Mouse (Mus musculus): ENCODE results near the gene Krt7. TPM values are rescaled to one million over a fixed set of nuclear protein-coding genes. Genes with fewer than 3 reads are reported as not detected.

Gene Krt7
- polyA plus RNA-seq (2012; rRNA removed) = 0.33 and 0.36 TPM in 2 replicates

DNA sequence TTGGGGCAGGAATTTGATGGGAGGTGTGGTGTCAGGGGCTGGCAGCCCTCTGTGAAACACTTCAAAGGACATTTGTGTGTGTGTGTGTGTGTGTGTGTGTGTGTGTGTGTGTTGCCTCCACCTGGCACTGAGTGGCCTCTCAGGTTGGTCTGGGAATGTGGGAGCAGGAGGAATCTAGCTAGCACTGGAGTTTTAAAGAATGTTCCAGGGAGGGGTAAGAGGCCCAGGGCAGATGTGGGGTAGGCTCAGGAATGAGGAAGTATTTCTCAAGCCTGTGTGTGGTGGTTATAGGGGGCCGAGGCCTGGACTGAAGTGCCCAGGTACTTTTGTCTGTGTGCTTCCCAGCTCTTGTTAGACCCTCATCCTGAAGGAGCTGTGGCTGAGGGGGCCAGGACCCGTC lies at the start of gene Krt7:
TSS of gene Krt7 (plus strand) at position 269 of the 400 bp plus-strand sequence.
- Histone ChIP-seq H3K27ac (ENCODE audit: insufficient read depth, low read length) (no peak within 1 kb of the TSS), H3K4me1 (ENCODE audit: control insufficient read depth, insufficient read depth, low read length) (peaks cover 17% of the 10 kb centered on the region), H3K4me3 (replicated peaks; ENCODE audit: insufficient read depth, low read depth, low read length) (no peak within 1 kb of the TSS), H3K27me3 (ENCODE audit: control insufficient read depth, insufficient read depth, low read length) (no peaks in the 10 kb centered on the region)
- no peak for DNase-seq
- TF ChIP-seq POLR2A (IDR thresholded peaks at IDR 0.05; ENCODE audit: borderline replicate concordance, insufficient read depth, low read length) = no peak
- TF ChIP-seq CTCF (IDR thresholded peaks at IDR 0.05; ENCODE audit: borderline replicate concordance, insufficient read depth, low read depth, low read length) = no peak
- WGBS = 85% methylated on average over 2 of the region's 2 CpGs

DNA sequence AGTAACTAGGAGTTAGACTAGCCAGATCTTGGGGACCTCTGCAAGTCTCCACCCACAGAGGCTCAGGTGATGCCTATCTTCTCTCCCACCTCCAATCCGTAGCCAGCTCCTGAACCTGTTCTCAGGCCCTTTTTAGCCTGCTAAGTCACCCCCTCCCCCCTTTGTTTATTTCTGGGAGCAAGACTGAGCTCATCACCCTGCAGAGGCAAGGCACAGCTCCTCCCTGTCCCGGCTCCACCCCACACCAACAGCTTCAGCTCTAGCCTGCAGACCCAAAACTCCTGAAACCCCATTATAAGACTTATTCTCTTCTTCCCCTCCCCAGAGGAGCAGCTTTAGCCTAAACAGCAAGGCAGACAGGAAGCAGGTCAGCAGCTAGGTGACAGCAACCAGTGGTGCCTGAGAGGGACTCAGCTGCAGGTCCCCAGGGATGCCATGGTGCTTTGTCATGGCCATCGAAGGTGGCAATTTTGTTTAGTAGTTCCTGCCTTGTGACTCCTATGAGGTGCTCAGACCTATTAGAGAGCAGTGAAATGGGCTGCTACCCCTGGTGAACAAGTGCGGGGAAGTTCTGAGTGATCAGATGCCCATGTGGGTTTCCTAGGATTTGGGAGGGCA lies 48.3 kb upstream of the Krt7 start:
- 84% methylated on average over 4 of the region's 4 CpGs for WGBS
- no peaks in the 10 kb centered on the region for H3K27me3 ChIP-seq (ENCODE audit: control insufficient read depth, insufficient read depth, low read length)
- no peak overlapping the region for H3K4me3 ChIP-seq (replicated peaks; ENCODE audit: insufficient read depth, low read depth, low read length)
- H3K27ac ChIP-seq (ENCODE audit: insufficient read depth, low read length) = no peak overlapping the region
- DNase-seq = no peak
- TF ChIP-seq POLR2A (IDR thresholded peaks at IDR 0.05; ENCODE audit: borderline replicate concordance, insufficient read depth, low read length) = no peak
- H3K4me1 ChIP-seq (ENCODE audit: control insufficient read depth, insufficient read depth, low read length) = peaks cover 9% of the 10 kb centered on the region; the same call in 1 of the 2 replicates

DNA sequence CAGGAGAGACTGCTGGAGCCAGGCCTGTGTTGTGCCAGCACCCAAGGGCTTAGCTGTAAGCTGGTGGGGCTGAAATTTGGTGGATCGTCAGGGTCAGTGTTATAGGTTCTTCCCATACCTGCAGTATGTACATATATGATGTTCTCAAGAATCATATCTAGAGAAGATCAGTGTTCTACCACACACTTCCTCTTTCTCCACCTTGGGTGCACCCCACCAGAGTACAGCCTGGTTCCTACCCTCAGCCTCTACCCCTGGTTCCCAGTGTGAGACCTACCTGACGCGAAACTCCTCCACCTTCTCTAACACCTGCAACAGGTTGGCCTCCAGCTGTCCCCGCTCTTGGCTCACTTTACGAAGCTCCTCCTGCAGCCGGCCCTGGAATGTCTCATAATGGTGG lies 46.9 kb upstream of the Krt7 start:
- no peak for DNase-seq
- Histone ChIP-seq H3K4me3 (replicated peaks; ENCODE audit: insufficient read depth, low read depth, low read length) (no peak overlapping the region), H3K27me3 (ENCODE audit: control insufficient read depth, insufficient read depth, low read length) (no peaks in the 10 kb centered on the region), H3K27ac (ENCODE audit: insufficient read depth, low read length) (no peak overlapping the region), H3K4me1 (ENCODE audit: control insufficient read depth, insufficient read depth, low read length) (peaks cover 9% of the 10 kb centered on the region; the same call in 1 of the 2 replicates)
- WGBS = 91% methylated on average over 6 of the region's 6 CpGs
- TF ChIP-seq POLR2A (IDR thresholded peaks at IDR 0.05; ENCODE audit: borderline replicate concordance, insufficient read depth, low read length) = no peak
- TF ChIP-seq CTCF (IDR thresholded peaks at IDR 0.05; ENCODE audit: borderline replicate concordance, insufficient read depth, low read depth, low read length) = no peak

DNA sequence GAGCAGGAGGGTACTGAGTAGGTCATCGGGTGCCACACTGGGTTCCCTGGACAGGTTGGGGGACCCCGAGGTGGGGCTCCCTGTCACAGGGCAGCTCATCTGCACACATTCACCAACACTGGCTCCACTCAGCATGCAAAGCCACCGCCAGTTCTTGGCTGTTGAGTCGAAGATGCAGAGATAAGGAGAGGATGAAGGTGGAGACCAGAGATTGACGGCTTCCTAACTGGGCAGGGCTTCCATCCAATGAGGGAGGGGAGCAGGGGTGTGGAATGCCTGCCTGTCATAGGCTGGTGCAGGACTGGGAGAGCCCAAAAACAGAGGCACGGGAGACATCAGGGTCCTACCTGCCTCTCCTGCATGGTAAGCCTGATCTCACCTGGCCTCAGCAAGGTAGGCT lies 46.4 kb upstream of the Krt7 start:
- no peak for TF ChIP-seq POLR2A (IDR thresholded peaks at IDR 0.05; ENCODE audit: borderline replicate concordance, insufficient read depth, low read length)
- no peak for TF ChIP-seq CTCF (IDR thresholded peaks at IDR 0.05; ENCODE audit: borderline replicate concordance, insufficient read depth, low read depth, low read length)
- Histone ChIP-seq H3K4me1 (ENCODE audit: control insufficient read depth, insufficient read depth, low read length) (peaks cover 9% of the 10 kb centered on the region; the same call in 1 of the 2 replicates), H3K27me3 (ENCODE audit: control insufficient read depth, insufficient read depth, low read length) (no peaks in the 10 kb centered on the region), H3K4me3 (replicated peaks; ENCODE audit: insufficient read depth, low read depth, low read length) (no peak overlapping the region), H3K27ac (ENCODE audit: insufficient read depth, low read length) (no peak overlapping the region)
- 86% methylated on average over 6 of the region's 6 CpGs for WGBS
- no peak for DNase-seq

DNA sequence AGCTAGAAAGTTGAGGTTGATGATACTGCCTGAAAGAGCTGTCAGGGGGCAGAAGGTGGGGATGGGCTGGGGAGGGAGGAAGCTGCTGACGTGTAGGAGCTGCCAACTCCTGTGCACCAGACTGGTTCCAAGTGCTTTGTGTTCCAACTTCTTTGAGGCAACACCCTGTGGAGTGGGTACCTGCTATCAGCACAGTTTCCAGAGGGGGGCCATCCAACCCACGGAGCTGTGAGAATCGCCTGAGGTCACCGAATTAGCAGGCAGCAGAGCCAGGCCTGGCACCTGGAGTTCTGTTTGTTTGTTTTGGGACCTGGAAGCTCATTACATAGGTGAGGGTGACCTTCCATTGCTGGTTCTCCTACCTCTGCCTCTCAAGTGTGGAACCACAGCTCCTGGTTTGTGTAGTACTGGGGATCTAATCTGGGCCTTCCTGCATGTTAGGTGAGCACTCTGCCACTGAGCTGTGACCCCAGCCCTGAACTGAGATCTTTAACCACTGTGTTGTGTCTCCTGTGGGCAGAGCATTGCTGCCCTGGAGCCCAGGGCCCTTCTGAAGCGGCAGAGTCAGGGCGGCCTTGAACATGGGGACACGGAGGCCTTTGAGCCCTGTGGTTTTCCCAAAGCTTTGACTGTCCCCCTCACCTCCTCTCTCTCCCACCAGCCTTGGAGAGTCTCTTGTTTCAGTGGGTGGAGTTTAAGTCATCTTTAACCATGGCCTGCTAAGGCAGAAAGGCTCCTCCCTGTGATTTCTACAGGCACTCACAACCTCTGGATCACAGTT lies 45.8 kb upstream of the Krt7 start:
- TF ChIP-seq POLR2A (IDR thresholded peaks at IDR 0.05; ENCODE audit: borderline replicate concordance, insufficient read depth, low read length) = no peak
- no peak for DNase-seq
- Histone ChIP-seq H3K27ac (ENCODE audit: insufficient read depth, low read length) (no peak overlapping the region), H3K27me3 (ENCODE audit: control insufficient read depth, insufficient read depth, low read length) (no peaks in the 10 kb centered on the region), H3K4me3 (replicated peaks; ENCODE audit: insufficient read depth, low read depth, low read length) (no peak overlapping the region), H3K4me1 (ENCODE audit: control insufficient read depth, insufficient read depth, low read length) (peaks cover 9% of the 10 kb centered on the region; the same call in 1 of the 2 replicates)
- 57% methylated on average over 7 of the region's 7 CpGs for WGBS

DNA sequence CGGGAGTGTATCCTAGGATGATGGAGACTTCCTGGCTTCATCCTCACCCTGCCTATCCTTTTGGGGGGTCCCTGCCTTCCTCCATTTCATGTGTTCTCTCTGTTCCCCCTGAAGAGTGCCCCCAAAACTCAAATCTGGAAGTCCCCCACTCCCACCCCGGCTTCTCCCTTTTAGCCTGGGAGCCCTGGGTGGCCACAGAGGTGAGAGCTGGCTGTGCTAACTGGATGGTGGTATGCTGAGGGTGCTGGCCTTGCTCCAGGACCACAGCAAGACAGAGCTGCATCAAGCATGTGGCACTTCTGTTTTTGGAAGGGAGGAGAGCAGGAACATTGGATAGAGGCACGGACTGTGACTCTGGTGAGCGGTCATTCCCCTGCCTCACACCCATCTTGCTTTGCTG lies 45.1 kb upstream of the Krt7 start:
- DNase-seq = no peak
- no peak overlapping the region for H3K4me3 ChIP-seq (replicated peaks; ENCODE audit: insufficient read depth, low read depth, low read length)
- H3K4me1 ChIP-seq (ENCODE audit: control insufficient read depth, insufficient read depth, low read length) = peaks cover 9% of the 10 kb centered on the region; the same call in 1 of the 2 replicates
- TF ChIP-seq POLR2A (IDR thresholded peaks at IDR 0.05; ENCODE audit: borderline replicate concordance, insufficient read depth, low read length) (no peak), CTCF (IDR thresholded peaks at IDR 0.05; ENCODE audit: borderline replicate concordance, insufficient read depth, low read depth, low read length) (no peak)
- H3K27ac ChIP-seq (ENCODE audit: insufficient read depth, low read length) = no peak overlapping the region
- WGBS = 80% methylated on average over 4 of the region's 4 CpGs
- no peaks in the 10 kb centered on the region for H3K27me3 ChIP-seq (ENCODE audit: control insufficient read depth, insufficient read depth, low read length)

DNA sequence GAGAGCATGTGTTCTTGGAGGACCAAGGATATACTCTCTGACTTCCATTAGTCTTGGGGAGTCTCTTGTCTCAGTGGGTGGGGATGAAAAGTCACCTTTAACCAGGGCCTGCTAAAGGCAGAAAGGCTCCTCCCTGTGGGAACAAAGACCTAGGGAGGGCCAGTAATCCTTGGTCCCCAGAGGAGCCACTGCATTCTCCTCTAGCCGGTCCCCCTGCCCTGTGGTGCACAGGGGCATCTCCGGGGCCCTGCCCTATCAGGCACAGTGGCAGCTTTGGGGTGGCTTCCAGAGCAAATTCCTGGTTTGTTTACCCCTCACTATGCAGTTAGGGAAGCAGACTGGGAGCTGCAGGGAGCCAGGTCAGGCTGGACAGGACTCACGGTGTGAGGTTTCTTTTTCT lies 44.4 kb upstream of the Krt7 start:
- TF ChIP-seq POLR2A (IDR thresholded peaks at IDR 0.05; ENCODE audit: borderline replicate concordance, insufficient read depth, low read length) (no peak), CTCF (IDR thresholded peaks at IDR 0.05; ENCODE audit: borderline replicate concordance, insufficient read depth, low read depth, low read length) (no peak)
- no peak for DNase-seq
- Histone ChIP-seq H3K4me1 (ENCODE audit: control insufficient read depth, insufficient read depth, low read length) (peaks cover 9% of the 10 kb centered on the region; the same call in 1 of the 2 replicates), H3K27ac (ENCODE audit: insufficient read depth, low read length) (no peak overlapping the region), H3K4me3 (replicated peaks; ENCODE audit: insufficient read depth, low read depth, low read length) (no peak overlapping the region), H3K27me3 (ENCODE audit: control insufficient read depth, insufficient read depth, low read length) (no peaks in the 10 kb centered on the region)
- 57% methylated on average over 3 of the region's 3 CpGs for WGBS

DNA sequence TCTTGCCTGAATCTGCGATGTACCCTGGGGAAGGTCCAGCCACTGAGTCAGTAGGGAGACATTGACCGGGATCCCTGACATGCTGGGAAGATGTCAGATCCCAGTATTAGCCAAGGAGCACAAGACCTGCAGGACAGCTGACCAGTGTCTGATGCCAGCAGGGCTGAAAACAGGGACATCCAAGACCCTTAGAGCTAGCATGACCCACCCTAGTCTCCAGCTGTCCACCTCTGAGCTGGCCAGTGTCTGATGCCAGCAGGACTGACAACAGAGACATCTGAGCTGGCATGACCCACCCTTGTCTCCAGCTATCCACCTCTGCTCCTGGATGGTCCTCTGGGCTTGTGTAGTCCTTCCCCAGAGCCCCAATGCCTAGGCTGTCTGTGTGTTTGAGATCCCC lies 43.9 kb upstream of the Krt7 start:
- WGBS = 50% methylated on average over 2 of the region's 2 CpGs
- Histone ChIP-seq H3K27me3 (ENCODE audit: control insufficient read depth, insufficient read depth, low read length) (no peaks in the 10 kb centered on the region), H3K4me3 (replicated peaks; ENCODE audit: insufficient read depth, low read depth, low read length) (no peak overlapping the region), H3K4me1 (ENCODE audit: control insufficient read depth, insufficient read depth, low read length) (peaks cover 9% of the 10 kb centered on the region; the same call in 1 of the 2 replicates), H3K27ac (ENCODE audit: insufficient read depth, low read length) (no peak overlapping the region)
- TF ChIP-seq CTCF (IDR thresholded peaks at IDR 0.05; ENCODE audit: borderline replicate concordance, insufficient read depth, low read depth, low read length) (no peak), POLR2A (IDR thresholded peaks at IDR 0.05; ENCODE audit: borderline replicate concordance, insufficient read depth, low read length) (no peak)
- DNase-seq = no peak
